Mouse (Mus musculus) right cerebral cortex, postnatal 25 days (tissue): ENCODE results near the gene 1190002N15Rik.

Source experiments
- DNase-seq: peaks from one replicate; pipeline ENCODE4 v3.0.0; 2022

Gene 1190002N15Rik

GRCm38 (mm10) chr9:94537970-94538822 is at the start of gene 1190002N15Rik:
Gene 1190002N15Rik, minus strand, starts transcription at chr9:94538081.
- DNase-seq = peak; percentile 92

DNA sequence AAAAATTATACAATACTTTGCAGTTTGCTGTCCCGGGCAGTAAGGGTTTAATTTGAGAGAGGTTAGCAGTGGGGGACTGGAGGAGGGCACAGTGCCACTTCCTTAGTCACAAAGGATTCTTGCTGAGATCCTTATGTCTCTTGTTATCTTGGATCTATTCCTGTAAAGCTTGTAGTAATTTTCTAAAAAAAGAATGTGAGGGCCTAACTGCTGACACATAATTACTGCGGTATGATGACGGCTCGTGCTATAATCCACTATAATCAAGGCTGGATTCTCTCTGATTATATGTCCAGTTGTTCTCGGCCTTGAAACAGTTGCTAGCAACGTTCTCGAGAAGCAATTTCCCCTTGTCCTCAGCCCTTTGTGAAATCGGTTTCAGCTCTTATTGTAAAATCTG is 44.4 kb upstream of the 1190002N15Rik start:
- no peak for DNase-seq

GRCm38 (mm10) chr9:94581661-94582060 is 43.8 kb upstream of the 1190002N15Rik start:
- DNase-seq = no peak

GRCm38 (mm10) chr9:94580071-94580737 is 42.3 kb upstream of the 1190002N15Rik start:
- DNase-seq = no peak

- DNase-seq = no peak
These were observed 33.9 kb upstream of the 1190002N15Rik start for GRCm38 (mm10) chr9:94571802-94572201.

DNA sequence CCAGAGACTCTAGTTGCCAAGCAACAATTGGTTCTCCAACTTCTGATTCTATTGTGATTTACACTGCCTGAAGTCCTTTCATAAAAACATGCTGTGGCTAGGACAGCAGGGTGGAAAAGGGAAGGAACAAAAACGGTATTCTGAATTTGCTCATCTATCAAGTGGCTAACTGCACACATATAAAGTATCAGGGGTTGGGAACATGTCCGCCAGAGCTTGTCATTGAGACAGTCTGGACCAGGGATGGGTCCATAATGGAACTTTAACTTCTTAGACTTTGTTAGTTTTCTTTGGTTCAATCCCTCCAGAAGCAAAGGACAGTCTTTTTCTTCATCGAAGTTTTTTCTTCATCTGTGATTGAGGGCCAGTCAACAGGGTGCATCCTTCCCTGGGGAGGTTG is 30.5 kb upstream of the 1190002N15Rik start:
- DNase-seq = no peak

- DNase-seq = no peak
These were observed 29.9 kb upstream of the 1190002N15Rik start for GRCm38 (mm10) chr9:94567722-94568314.

- no peak for DNase-seq
These were observed 19.1 kb upstream of the 1190002N15Rik start for GRCm38 (mm10) chr9:94556776-94557514.

DNA sequence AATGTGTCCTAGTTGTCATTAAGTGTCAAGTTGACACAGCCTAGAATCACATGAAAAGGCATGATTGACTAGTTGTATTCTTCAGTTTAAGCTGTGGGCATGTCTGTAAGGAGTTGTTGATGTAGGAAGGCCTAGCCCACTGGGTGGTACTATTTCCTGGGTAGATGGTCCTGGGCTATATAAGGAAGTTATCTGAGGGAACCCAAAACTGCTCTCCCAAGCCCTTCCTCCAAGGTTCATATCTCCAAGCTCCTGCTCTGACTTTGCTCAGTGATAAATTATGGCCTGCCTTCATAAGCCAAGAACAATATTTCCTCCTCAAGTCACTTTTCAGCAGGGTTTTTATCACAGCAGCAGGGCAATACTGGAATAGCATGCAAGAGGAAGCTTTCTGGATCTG is 18.4 kb upstream of the 1190002N15Rik start:
- no peak for DNase-seq

- no peak for DNase-seq
These were observed 12.7 kb upstream of the 1190002N15Rik start for GRCm38 (mm10) chr9:94550493-94551095.

DNA sequence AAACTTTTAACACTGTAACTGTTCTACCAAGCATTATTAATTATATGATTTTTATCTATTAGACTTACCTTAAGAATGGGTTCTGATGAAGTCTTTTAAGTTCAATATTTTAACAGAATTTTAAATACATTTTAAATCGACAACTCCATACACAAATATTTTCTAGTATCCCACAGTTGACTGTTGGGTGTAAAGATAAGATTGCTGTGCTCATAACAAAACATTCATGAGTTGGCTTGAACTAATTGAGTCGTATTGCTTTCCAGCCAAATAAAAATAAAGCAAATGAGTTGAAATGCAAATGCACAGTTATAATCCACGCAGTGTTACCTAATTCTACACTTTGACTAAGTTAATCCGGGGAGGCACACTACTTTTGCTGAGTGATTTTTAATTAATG is 6.0 kb upstream of the 1190002N15Rik start:
- DNase-seq = no peak

DNA sequence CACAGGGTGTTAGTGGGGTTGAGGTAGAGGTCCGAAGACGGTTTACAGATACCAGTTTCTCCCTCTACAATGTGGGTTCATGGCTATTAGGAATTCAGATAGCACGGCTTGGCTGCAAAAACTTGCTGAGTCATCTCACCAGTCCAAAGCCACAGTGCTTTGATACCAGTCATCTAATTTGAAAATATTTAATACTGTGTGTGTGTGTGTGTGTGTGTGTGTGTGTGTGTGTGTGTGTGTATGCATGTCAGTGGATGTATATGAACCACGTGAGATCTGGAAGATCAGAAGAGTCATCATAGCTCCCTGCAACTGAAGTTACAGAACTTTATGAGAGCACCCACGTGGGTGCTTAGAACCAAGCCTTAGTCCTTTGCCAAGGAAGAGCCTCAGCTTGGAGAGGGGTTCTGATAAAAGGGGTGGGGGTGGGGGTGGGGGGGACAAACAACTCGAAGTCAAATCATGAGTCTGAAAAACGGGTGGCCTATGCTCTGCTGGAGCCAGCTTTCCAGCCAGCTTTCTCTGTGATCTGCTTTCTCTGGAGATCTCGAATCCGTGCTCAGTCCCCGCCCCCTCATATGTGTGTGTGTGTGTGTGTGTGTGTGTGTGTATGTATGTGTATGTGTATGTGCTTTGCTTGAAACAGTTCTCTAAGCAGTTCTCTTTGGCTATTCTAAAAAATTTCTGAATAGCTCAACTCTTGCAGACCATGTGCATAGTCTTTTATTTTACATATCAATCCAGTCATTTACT is 2.6 kb upstream of the 1190002N15Rik start:
- no peak for DNase-seq

GRCm38 (mm10) chr9:94539346-94539865 is 1.5 kb upstream of the 1190002N15Rik start:
- no peak for DNase-seq

GRCm38 (mm10) chr9:94538823-94539143 is 902 bp upstream of the 1190002N15Rik start:
- DNase-seq = no peak

DNA sequence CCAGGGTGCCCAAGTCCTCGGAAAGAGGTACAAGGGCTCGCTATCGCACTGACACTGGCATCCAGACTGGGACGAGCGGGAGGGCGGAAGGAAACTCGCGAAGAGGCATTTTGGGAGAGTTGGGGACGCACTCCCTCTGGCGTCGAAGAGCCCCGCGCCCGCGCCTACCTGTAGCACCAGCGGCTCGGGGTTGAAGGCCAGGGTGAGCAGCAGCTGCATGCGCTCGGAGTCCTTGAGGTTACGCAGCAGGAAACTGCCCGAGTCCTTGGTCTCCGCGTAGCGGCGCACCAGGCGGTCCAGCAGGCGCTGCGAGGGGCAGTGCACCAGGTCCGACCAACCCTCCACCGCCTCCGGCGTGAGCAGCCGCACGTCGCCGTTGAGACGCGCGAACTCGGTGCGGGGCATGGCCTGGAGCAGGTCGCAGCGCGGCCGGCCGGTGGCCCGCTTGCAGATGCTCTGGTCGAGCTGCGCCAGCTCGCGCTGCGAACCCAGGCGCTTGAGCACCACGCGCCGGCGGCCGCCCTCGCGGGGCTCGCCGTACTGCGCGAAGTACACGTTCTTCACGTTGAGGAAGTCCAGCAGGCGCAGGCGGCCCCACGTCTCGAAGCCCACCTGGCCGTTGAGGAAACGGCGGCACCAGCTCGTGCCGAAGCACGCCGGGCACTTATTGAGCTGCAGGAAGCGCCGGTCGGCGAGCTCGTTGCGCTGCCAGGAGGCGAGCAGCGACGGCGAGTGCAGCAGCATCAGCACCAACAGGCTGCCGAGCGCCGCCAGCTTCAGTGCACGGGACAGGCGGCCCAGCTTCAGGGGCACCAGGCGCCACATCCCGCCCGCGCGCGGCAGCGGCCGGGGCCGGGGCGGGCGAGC is 597 bp downstream of the 1190002N15Rik start:
- DNase-seq = peak; percentile 76

GRCm38 (mm10) chr9:94536261-94536905 is 1.5 kb downstream of the 1190002N15Rik start:
- DNase-seq = no peak

DNA sequence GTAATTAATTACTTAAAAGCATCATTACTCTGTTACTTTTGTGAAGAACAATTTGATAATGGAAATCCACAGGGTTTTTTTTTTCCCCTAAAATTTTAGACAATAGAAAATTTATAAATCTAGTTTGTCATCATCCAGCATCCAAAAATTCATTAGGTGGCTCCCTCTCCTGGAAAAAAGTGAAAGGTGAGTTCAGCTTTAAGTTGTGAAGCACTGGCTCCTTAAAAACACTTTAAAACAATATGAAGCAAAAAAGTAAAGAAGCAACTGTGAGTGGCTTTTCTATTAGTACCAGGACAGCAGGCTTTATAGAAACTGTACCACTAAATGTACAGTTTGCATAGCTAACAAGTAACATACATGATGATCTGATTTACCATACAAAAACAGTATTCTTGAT is 3.1 kb downstream of the 1190002N15Rik start:
- DNase-seq = no peak

DNA sequence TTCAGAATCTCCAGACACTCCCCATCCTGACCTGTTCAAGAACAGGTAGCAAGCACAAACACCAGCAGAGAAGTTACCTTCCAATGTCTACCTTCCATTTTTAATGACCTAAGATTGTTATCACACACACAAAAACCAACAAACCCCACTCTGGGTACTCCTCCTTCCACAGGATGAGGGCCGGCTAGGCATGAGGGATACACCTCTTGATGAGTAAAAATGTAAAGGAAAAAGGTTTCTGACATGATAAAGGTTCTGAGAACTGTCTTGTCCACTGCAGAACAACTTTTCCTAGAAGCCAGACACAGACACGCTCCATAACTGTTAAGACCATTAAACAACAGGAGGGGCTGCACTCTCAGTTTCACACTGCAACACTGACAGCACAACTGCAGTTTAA is 3.7 kb downstream of the 1190002N15Rik start:
- DNase-seq = no peak

DNA sequence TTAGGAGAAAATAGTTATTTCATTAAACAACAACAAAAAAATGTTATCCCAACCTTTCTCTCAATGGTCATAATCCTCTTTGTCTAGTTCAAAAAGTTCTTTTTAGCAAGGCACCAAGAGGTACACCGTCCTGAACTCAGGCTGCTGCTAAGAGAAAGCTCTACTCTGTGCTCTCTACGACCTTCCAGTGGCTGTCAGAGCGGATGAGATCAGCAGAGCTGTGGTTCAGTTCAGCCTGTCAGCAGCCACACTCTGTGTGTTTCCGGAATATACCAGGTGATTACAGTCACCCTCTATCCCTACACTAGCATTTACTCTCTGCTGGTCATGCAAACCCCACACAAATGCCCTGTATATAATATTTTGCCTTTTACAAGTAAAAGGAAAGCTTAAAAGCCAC is 4.2 kb downstream of the 1190002N15Rik start:
- DNase-seq = no peak

- DNase-seq = no peak
These were observed 7.9 kb downstream of the 1190002N15Rik start for GRCm38 (mm10) chr9:94529987-94530386.
